Mouse (Mus musculus) forebrain, embryonic 14.5 days (tissue): ENCODE data around the gene Hipk4. TPM values are rescaled to one million over a fixed set of nuclear protein-coding genes. Genes with fewer than 3 reads are reported as not detected.
A peak's percentile ranks its signal among the peaks of the same experiment; 100 is the strongest.

Source experiments
- ATAC-seq: fragments of 200-750 bp; cut with Nextera tagmentation; 2 replicates; pipeline ENCODE4 v1.8.0; 2017; ENCODE audit warnings: mild to moderate bottlenecking, moderate library complexity
- DNase-seq: peaks from one replicate; pipeline ENCODE4 v3.0.0-alpha.2; 2015; ENCODE audit warnings: low spot score
- H3K27ac ChIP-seq: fragments of 300-500 bp; sonication (generic); 2 replicates; pipeline ENCODE4 v1.5.1; 2014; ENCODE audit warnings: low read depth, mild to moderate bottlenecking, control low read depth, low read length, moderate library complexity
- H3K27me3 ChIP-seq: fragments of 300-500 bp; sonication (generic); replicated peaks from 2 replicates; pipeline ENCODE4 v1.6.1; 2014; ENCODE audit warnings: low read length, control low read depth, mixed read lengths; ENCODE audit not compliant: control insufficient read depth, insufficient read depth
- H3K36me3 ChIP-seq: fragments of 300-500 bp; sonication (generic); 2 replicates; pipeline ENCODE4 v1.6.1; 2014; ENCODE audit warnings: low read length, control low read depth; ENCODE audit not compliant: control insufficient read depth, insufficient read depth
- H3K4me1 ChIP-seq: fragments of 300-500 bp; sonication (generic); 2 replicates; pipeline ENCODE4 v1.6.1; 2014; ENCODE audit warnings: antibody characterized with exemption, low read length, control low read depth; ENCODE audit not compliant: control insufficient read depth, insufficient read depth
- H3K4me2 ChIP-seq: fragments of 300-500 bp; sonication (generic); 2 replicates; pipeline ENCODE4 v1.6.1; 2014; ENCODE audit warnings: mild to moderate bottlenecking, control low read depth, low read length
- H3K4me3 ChIP-seq: fragments of 300-500 bp; sonication (generic); 2 replicates; pipeline ENCODE4 v1.5.1; 2014; ENCODE audit warnings: low read depth, low read length, control low read depth
- H3K9ac ChIP-seq: fragments of 300-500 bp; sonication (generic); 2 replicates; pipeline ENCODE4 v1.6.1; 2014; ENCODE audit warnings: mild to moderate bottlenecking, low read length, control low read depth, moderate library complexity
- H3K9me3 ChIP-seq: fragments of 300-500 bp; sonication (generic); replicated peaks from 2 replicates; pipeline ENCODE4 v1.6.1; 2016; ENCODE audit warnings: low read length, control low read depth, mixed read lengths; ENCODE audit not compliant: control insufficient read depth
- WGBS: fragments of 180-500 bp; shearing (Covaris S2); extraction: QIAGEN DNeasy Blood & Tissue Kit; methylation state at CpG from one replicate; pipeline ENCODE4 v1.1.7; 2014; 5-methylcytosine and 5-hydroxymethylcytosine counted together
- polyA plus RNA-seq: library from polyadenylated mRNA; unstranded; fragments of >200 nt; fragmentation: Nextera tagmentation; extraction: Ambion mirVana; gene quantifications from 2 replicates; pipeline ENCODE4 v1.2.1, GENCODE M21; 2014

Gene Hipk4
- polyA plus RNA-seq, 1 experiment from 2014 or later, result 0.08 TPM

GRCm38 (mm10) chr7:27552931-27553513 lies 30.0 kb downstream of the Hipk4 start, which contains the start of the genes Pld3 and 2310022A10Rik:
TSS of gene Pld3 (minus strand) at chr7:27553218.
TSS of gene 2310022A10Rik (plus strand) at chr7:27553233.
- Histone ChIP-seq H3K4me2 (peak within 1 kb of the TSS; percentile 81), H3K36me3 (peaks cover 9% of the 10 kb centered on the region), H3K4me3 (peak within 1 kb of the TSS; percentile 73), H3K9ac (peak within 1 kb of the TSS; percentile 74), H3K4me1 (peaks cover 10% of the 10 kb centered on the region), H3K9me3 (no peaks in the 10 kb centered on the region), H3K27me3 (no peaks in the 10 kb centered on the region), H3K27ac (0 out of 2 replicates have a peak within 1 kb of the TSS, but pooled peaks have one; percentile 33)
- ATAC-seq (peak; percentile 100), DNase-seq (peak; percentile 98)
- under 1% methylated on average over 41 of the region's 41 CpGs for WGBS

GRCm38 (mm10) chr7:27560291-27560887 lies 37.3 kb downstream of the Hipk4 start:
- Histone ChIP-seq H3K4me1 (no peaks in the 10 kb centered on the region), H3K4me2 (no peak overlapping the region), H3K4me3 (no peak overlapping the region), H3K9ac (no peak overlapping the region), H3K27ac (no peak overlapping the region), H3K36me3 (peaks cover 62% of the 10 kb centered on the region), H3K27me3 (no peaks in the 10 kb centered on the region), H3K9me3 (no peaks in the 10 kb centered on the region)
- WGBS, result 89% methylated on average over 8 of the region's 8 CpGs
- ATAC-seq, result no peak
- DNase-seq, result no peak

- Histone ChIP-seq H3K27me3 (no peaks in the 10 kb centered on the region), H3K27ac (no peak overlapping the region), H3K36me3 (peaks cover 64% of the 10 kb centered on the region), H3K9ac (no peak overlapping the region; the same call in 1 of the 2 replicates), H3K4me1 (no peaks in the 10 kb centered on the region), H3K4me2 (no peak overlapping the region), H3K4me3 (no peak overlapping the region), H3K9me3 (no peaks in the 10 kb centered on the region)
- WGBS, result 81% methylated on average over 1 of the region's 1 CpGs
- ATAC-seq (no peak), DNase-seq (no peak)
Measured at GRCm38 (mm10) chr7:27560978-27561377, 37.9 kb downstream of the Hipk4 start.

GRCm38 (mm10) chr7:27569580-27570224 lies 46.6 kb downstream of the Hipk4 start:
- H3K36me3 ChIP-seq, result peaks cover 73% of the 10 kb centered on the region
- H3K4me3 ChIP-seq, result no peak overlapping the region
- no peaks in the 10 kb centered on the region for H3K9me3 ChIP-seq
- no peaks in the 10 kb centered on the region for H3K27me3 ChIP-seq
- H3K9ac ChIP-seq, result no peak overlapping the region
- H3K4me1 ChIP-seq, result no peaks in the 10 kb centered on the region
- DNase-seq (no peak), ATAC-seq (no peak)
- 89% methylated on average over 5 of the region's 5 CpGs for WGBS
- no peak overlapping the region for H3K27ac ChIP-seq
- H3K4me2 ChIP-seq, result no peak overlapping the region

GRCm38 (mm10) chr7:27572133-27572532 lies 49.1 kb downstream of the Hipk4 start:
- DNase-seq (no peak), ATAC-seq (no peak)
- Histone ChIP-seq H3K4me3 (no peak overlapping the region), H3K36me3 (peaks cover 81% of the 10 kb centered on the region), H3K27me3 (no peaks in the 10 kb centered on the region), H3K4me2 (no peak overlapping the region), H3K4me1 (no peaks in the 10 kb centered on the region), H3K9me3 (no peaks in the 10 kb centered on the region), H3K9ac (no peak overlapping the region), H3K27ac (no peak overlapping the region)
- WGBS, result 90% methylated on average over 4 of the region's 4 CpGs

GRCm38 (mm10) chr7:27574124-27574880 lies 51.2 kb downstream of the Hipk4 start:
- Histone ChIP-seq H3K9me3 (no peaks in the 10 kb centered on the region), H3K27me3 (no peaks in the 10 kb centered on the region), H3K36me3 (peaks cover 80% of the 10 kb centered on the region), H3K4me1 (no peaks in the 10 kb centered on the region), H3K9ac (no peak overlapping the region), H3K27ac (no peak overlapping the region), H3K4me2 (no peak overlapping the region), H3K4me3 (no peak overlapping the region)
- ATAC-seq, result no peak
- WGBS, result 94% methylated on average over 14 of the region's 14 CpGs
- DNase-seq, result no peak

- Histone ChIP-seq H3K4me1 (no peaks in the 10 kb centered on the region), H3K27me3 (no peaks in the 10 kb centered on the region), H3K4me2 (no peak overlapping the region), H3K9me3 (no peaks in the 10 kb centered on the region), H3K4me3 (no peak overlapping the region), H3K27ac (no peak overlapping the region), H3K36me3 (peaks cover 83% of the 10 kb centered on the region), H3K9ac (no peak overlapping the region)
- peak; percentile 42 for DNase-seq
- WGBS, result 70% methylated on average over 6 of the region's 6 CpGs
- no peak for ATAC-seq
Measured at GRCm38 (mm10) chr7:27576914-27577313, 53.8 kb downstream of the Hipk4 start.

GRCm38 (mm10) chr7:27577589-27577988 lies 54.5 kb downstream of the Hipk4 start:
- H3K9ac ChIP-seq, result no peak overlapping the region
- H3K4me2 ChIP-seq, result no peak overlapping the region
- H3K36me3 ChIP-seq, result peaks cover 83% of the 10 kb centered on the region
- no peaks in the 10 kb centered on the region for H3K27me3 ChIP-seq
- DNase-seq, result no peak
- no peaks in the 10 kb centered on the region for H3K9me3 ChIP-seq
- no peak for ATAC-seq
- 92% methylated on average over 6 of the region's 6 CpGs for WGBS
- H3K4me3 ChIP-seq, result no peak overlapping the region
- no peak overlapping the region for H3K27ac ChIP-seq
- no peaks in the 10 kb centered on the region for H3K4me1 ChIP-seq
